25 mouse cellular contexts compared by ENCODE assay signal in genomic region chr3:37999779-38000178, GRCm38 (mm10).
DNase-seq lines count a peak whose midpoint lies in the region; ATAC-seq and TF ChIP-seq lines count a peak whose summit lies in the region.
"Had no signal": no experiment of that assay in that cellular context is flagged by ENCODE, and none has a peak within 500 bp of the region (broad histone marks: within the 10 kb centered on the region; RNA-seq: fewer than 3 reads in every experiment).

No protein-coding gene starts in this region.

- no peak overlapping the region for H3K4me3 ChIP-seq in intestine, postnatal 0 days (ENCODE audit: low read depth, low read length)
- H3K4me3 ChIP-seq in intestine, embryonic 15.5 days (replicated peaks), result no peak overlapping the region
- no peak overlapping the region for H3K4me3 ChIP-seq in kidney, postnatal 0 days (replicated peaks; ENCODE audit: low read depth, low read length)
- H3K4me3 ChIP-seq in stomach, embryonic 14.5 days (ENCODE audit: low read depth, low read length), result no peak overlapping the region
- H3K4me3 ChIP-seq in stomach, postnatal 0 days (ENCODE audit: low read depth, low read length), result no peak overlapping the region
- H3K4me3 ChIP-seq: embryonic facial prominence, embryonic 10.5 days; embryonic facial prominence, embryonic 12.5 days; forebrain, embryonic 13.5 days had no signal

- H3K27ac ChIP-seq in intestine, postnatal 0 days (ENCODE audit: low read depth, low read length), result no peak overlapping the region
- no peak overlapping the region for H3K27ac ChIP-seq in intestine, embryonic 15.5 days
- no peak overlapping the region for H3K27ac ChIP-seq in kidney, postnatal 0 days
- no peak overlapping the region for H3K27ac ChIP-seq in stomach, embryonic 14.5 days (ENCODE audit: low read length)
- no peak overlapping the region for H3K27ac ChIP-seq in stomach, postnatal 0 days (replicated peaks)
- H3K27ac ChIP-seq: embryonic facial prominence, embryonic 10.5 days; embryonic facial prominence, embryonic 12.5 days; forebrain, embryonic 13.5 days had no signal

- 86% methylated on average over 1 of the region's 1 CpGs for WGBS in intestine, postnatal 0 days
- WGBS in intestine, embryonic 15.5 days, result 97% methylated on average over 1 of the region's 1 CpGs
- 94% methylated on average over 1 of the region's 1 CpGs for WGBS in kidney, postnatal 0 days
- 98% methylated on average over 1 of the region's 1 CpGs for WGBS in stomach, embryonic 14.5 days
- WGBS in stomach, postnatal 0 days, result 86% methylated on average over 1 of the region's 1 CpGs

- no peaks in the 10 kb centered on the region for H3K9me3 ChIP-seq in intestine, postnatal 0 days (ENCODE audit: control insufficient read depth)
- no peaks in the 10 kb centered on the region for H3K9me3 ChIP-seq in intestine, embryonic 15.5 days
- no peaks in the 10 kb centered on the region for H3K9me3 ChIP-seq in kidney, postnatal 0 days (replicated peaks; ENCODE audit: low read length)
- no peaks in the 10 kb centered on the region for H3K9me3 ChIP-seq in stomach, embryonic 14.5 days (ENCODE audit: control insufficient read depth, low read depth, low read length)
- H3K9me3 ChIP-seq in stomach, postnatal 0 days (ENCODE audit: control insufficient read depth, low read length), result no peaks in the 10 kb centered on the region
- H3K9me3 ChIP-seq: embryonic facial prominence, embryonic 10.5 days; embryonic facial prominence, embryonic 12.5 days; forebrain, embryonic 13.5 days; G1E had no signal

- H3K9ac ChIP-seq in intestine, postnatal 0 days (ENCODE audit: low read depth, low read length), result no peak overlapping the region
- H3K9ac ChIP-seq in intestine, embryonic 15.5 days, result no peak overlapping the region
- no peak overlapping the region for H3K9ac ChIP-seq in kidney, postnatal 0 days (ENCODE audit: low read depth, low read length)
- H3K9ac ChIP-seq in stomach, embryonic 14.5 days (replicated peaks; ENCODE audit: low read depth, low read length), result no peak overlapping the region
- H3K9ac ChIP-seq in stomach, postnatal 0 days (ENCODE audit: low read length), result no peak overlapping the region
- H3K9ac ChIP-seq: embryonic facial prominence, embryonic 12.5 days; forebrain, embryonic 13.5 days had no signal

- no peak overlapping the region for H3K4me2 ChIP-seq in intestine, postnatal 0 days (replicated peaks; ENCODE audit: low read depth)
- H3K4me2 ChIP-seq in intestine, embryonic 15.5 days (replicated peaks), result no peak overlapping the region
- no peak overlapping the region for H3K4me2 ChIP-seq in kidney, postnatal 0 days (ENCODE audit: low read length)
- H3K4me2 ChIP-seq in stomach, embryonic 14.5 days (replicated peaks; ENCODE audit: low read depth, low read length), result no peak overlapping the region
- H3K4me2 ChIP-seq in stomach, postnatal 0 days (replicated peaks; ENCODE audit: low read depth), result no peak overlapping the region
- H3K4me2 ChIP-seq: embryonic facial prominence, embryonic 12.5 days; forebrain, embryonic 13.5 days had no signal

- no peaks in the 10 kb centered on the region for H3K4me1 ChIP-seq in intestine, postnatal 0 days (replicated peaks; ENCODE audit: control insufficient read depth, insufficient read depth, low read length)
- H3K4me1 ChIP-seq in intestine, embryonic 15.5 days (replicated peaks), result no peaks in the 10 kb centered on the region
- H3K4me1 ChIP-seq in kidney, postnatal 0 days (replicated peaks; ENCODE audit: insufficient read depth, low read length), result no peaks in the 10 kb centered on the region
- no peaks in the 10 kb centered on the region for H3K4me1 ChIP-seq in stomach, embryonic 14.5 days (ENCODE audit: control insufficient read depth, insufficient read depth, low read length)
- H3K4me1 ChIP-seq in stomach, postnatal 0 days (replicated peaks; ENCODE audit: control insufficient read depth, insufficient read depth), result no peaks in the 10 kb centered on the region
- H3K4me1 ChIP-seq: embryonic facial prominence, embryonic 12.5 days; forebrain, embryonic 13.5 days had no signal

- DNase-seq in heart, adult 11 months, result peak; percentile 87
- DNase-seq in heart, postnatal 14 days, result no peak
- no peak for DNase-seq in kidney, postnatal 0 days (ENCODE audit: low spot score)
- no peak for DNase-seq in kidney, adult 9 months
- DNase-seq in stomach, postnatal 0 days (ENCODE audit: low spot score), result no peak
- DNase-seq: adrenal gland, adult 8-10 months; adrenal gland, postnatal 14 days; adrenal gland, postnatal 36 days; B cell, adult 2 months; cerebellum, adult 11-12 months; cerebellum, adult 2 months; cerebellum, adult 9-10 months; cerebellum, postnatal 10 days; cerebellum, postnatal 25 days had no signal

- intact Hi-C loops in heart, postnatal 14 days (cut with DNase I), result no loop called here

- no peak for TF ChIP-seq EP300 in stomach, postnatal 0 days (optimal IDR thresholded peaks at IDR 0.05)

- TF ChIP-seq CTCF in intestine, postnatal 0 days (IDR thresholded peaks at IDR 0.05; ENCODE audit: low read depth), result no peak
- no peak for TF ChIP-seq CTCF in kidney, postnatal 0 days (IDR thresholded peaks at IDR 0.05; ENCODE audit: low read depth)
- no peak for TF ChIP-seq CTCF in stomach, postnatal 0 days (IDR thresholded peaks at IDR 0.05; ENCODE audit: low read depth)

- no peaks in the 10 kb centered on the region for H3K27me3 ChIP-seq in intestine, postnatal 0 days (replicated peaks; ENCODE audit: control insufficient read depth, insufficient read depth, low read length)
- H3K27me3 ChIP-seq in intestine, embryonic 15.5 days (replicated peaks), result no peaks in the 10 kb centered on the region
- no peaks in the 10 kb centered on the region for H3K27me3 ChIP-seq in kidney, postnatal 0 days (ENCODE audit: insufficient read depth, low read length)
- no peaks in the 10 kb centered on the region for H3K27me3 ChIP-seq in stomach, embryonic 14.5 days (ENCODE audit: control insufficient read depth, insufficient read depth, low read length)
- no peaks in the 10 kb centered on the region for H3K27me3 ChIP-seq in stomach, postnatal 0 days (ENCODE audit: control insufficient read depth, insufficient read depth, low read length)
- H3K27me3 ChIP-seq: CH12.LX; embryonic facial prominence, embryonic 12.5 days; forebrain, embryonic 13.5 days; Patski had no signal

- H3K36me3 ChIP-seq in intestine, postnatal 0 days (ENCODE audit: control insufficient read depth, insufficient read depth), result no peaks in the 10 kb centered on the region
- H3K36me3 ChIP-seq in intestine, embryonic 15.5 days, result no peaks in the 10 kb centered on the region
- no peaks in the 10 kb centered on the region for H3K36me3 ChIP-seq in kidney, postnatal 0 days (ENCODE audit: insufficient read depth, low read length)
- no peaks in the 10 kb centered on the region for H3K36me3 ChIP-seq in stomach, embryonic 14.5 days (ENCODE audit: control insufficient read depth, insufficient read depth, low read length)
- no peaks in the 10 kb centered on the region for H3K36me3 ChIP-seq in stomach, postnatal 0 days (ENCODE audit: control insufficient read depth, insufficient read depth, low read length)
- H3K36me3 ChIP-seq: embryonic facial prominence, embryonic 10.5 days; embryonic facial prominence, embryonic 12.5 days; G1E had no signal

- ATAC-seq in intestine, postnatal 0 days, result peak; percentile 31; the same call in 1 of the 2 replicates
- ATAC-seq in intestine, embryonic 15.5 days, result no peak
- 0 out of 2 replicates have a peak, but pooled peaks have one; percentile 33 for ATAC-seq in kidney, postnatal 0 days (replicated peaks; ENCODE audit: low FRiP score, low read depth)
- 0 out of 2 replicates have a peak, but pooled peaks have one; percentile 28 for ATAC-seq in stomach, embryonic 14.5 days (ENCODE audit: insufficient number of reproducible peaks, insufficient read depth, low FRiP score, low read depth)
- ATAC-seq in stomach, postnatal 0 days (ENCODE audit: low FRiP score, low TSS enrichment), result no peak
- ATAC-seq: activated CD4-positive, CD25-positive, alpha-beta regulatory T cell, adult 4 months; CD4-positive, CD25-positive, alpha-beta regulatory T cell, adult 4 months; forebrain, embryonic 13.5 days; Patski had no signal

Comparison
In these comparisons a context has a peak if more than half of its experiments do, and no peak if none do; other contexts are left out.
1. ATAC-seq: peak in intestine, postnatal 0 days (single experiment), kidney, postnatal 0 days (single experiment) and stomach, embryonic 14.5 days (single experiment); none in intestine, embryonic 15.5 days (single experiment) and stomach, postnatal 0 days (single experiment).